Mouse (Mus musculus) adrenal gland, postnatal 14 days (tissue): Measurements from ENCODE around the gene Cask. TPM values are rescaled to one million over a fixed set of nuclear protein-coding genes. Genes with fewer than 3 reads are reported as not detected.
A peak's percentile ranks its signal among the peaks of the same experiment; 100 is the strongest.

Experiments
- DNase-seq: peaks from one replicate; pipeline ENCODE4 v3.0.0; 2021; ENCODE audit warnings: mixed read lengths
- total RNA-seq: library from RNA; stranded (reverse); gene quantifications from 2 replicates; pipeline ENCODE4 v1.2.3, GENCODE M21; 2021

The Cask gene
- total RNA-seq, 1 experiment from 2014 or later = 27.9 TPM

GRCm38 (mm10) chrX:13631599-13632283 is 219.4 kb downstream of the Cask start, which contains the start of gene Gpr34:
TSS of gene Gpr34 (plus strand) at chrX:13632089.
- DNase-seq = no peak

- DNase-seq = no peak
Measured at GRCm38 (mm10) chrX:13622654-13623053, 228.5 kb downstream of the Cask start.

GRCm38 (mm10) chrX:13621473-13621872 is 229.7 kb downstream of the Cask start:
- DNase-seq = no peak

- no peak for DNase-seq
Measured at GRCm38 (mm10) chrX:13618476-13618875, 232.7 kb downstream of the Cask start.

- DNase-seq = no peak
Measured at GRCm38 (mm10) chrX:13617294-13617693, 233.9 kb downstream of the Cask start.

GRCm38 (mm10) chrX:13616726-13617125 is 234.4 kb downstream of the Cask start:
- no peak for DNase-seq

GRCm38 (mm10) chrX:13612115-13612514 is 239.1 kb downstream of the Cask start:
- no peak for DNase-seq

- DNase-seq = no peak
Measured at GRCm38 (mm10) chrX:13611114-13611513, 240.1 kb downstream of the Cask start.

- no peak for DNase-seq
Measured at GRCm38 (mm10) chrX:13607752-13608151, 243.4 kb downstream of the Cask start.

GRCm38 (mm10) chrX:13606741-13607140 is 244.4 kb downstream of the Cask start:
- no peak for DNase-seq

GRCm38 (mm10) chrX:13599966-13600365 is 251.2 kb downstream of the Cask start:
- no peak for DNase-seq

GRCm38 (mm10) chrX:13599373-13599772 is 251.8 kb downstream of the Cask start:
- DNase-seq = no peak

- no peak for DNase-seq
Measured at GRCm38 (mm10) chrX:13577647-13578046, 273.5 kb downstream of the Cask start.

- peak; percentile 41 for DNase-seq
Measured at GRCm38 (mm10) chrX:13576606-13577005, 274.6 kb downstream of the Cask start.

GRCm38 (mm10) chrX:13574872-13575271 is 276.3 kb downstream of the Cask start:
- peak; percentile 20 for DNase-seq

GRCm38 (mm10) chrX:13574298-13574697 is 276.9 kb downstream of the Cask start:
- DNase-seq = no peak

- no peak for DNase-seq
Measured at GRCm38 (mm10) chrX:13554504-13554903, 296.7 kb downstream of the Cask start.

- no peak for DNase-seq
Measured at GRCm38 (mm10) chrX:13552288-13552687, 298.9 kb downstream of the Cask start.

- DNase-seq = no peak
Measured at GRCm38 (mm10) chrX:13551566-13551965, 299.6 kb downstream of the Cask start.

GRCm38 (mm10) chrX:13549100-13549499 is 302.1 kb downstream of the Cask start:
- DNase-seq = no peak

GRCm38 (mm10) chrX:13521288-13521687 is 329.9 kb downstream of the Cask start:
- DNase-seq = no peak

- no peak for DNase-seq
Measured at GRCm38 (mm10) chrX:13520566-13520965, 330.6 kb downstream of the Cask start.

- no peak for DNase-seq
Measured at GRCm38 (mm10) chrX:13519408-13519783, 331.8 kb downstream of the Cask start.

GRCm38 (mm10) chrX:13518781-13519407 is 332.3 kb downstream of the Cask start:
- no peak for DNase-seq
